Mouse (Mus musculus): ENCODE measurements around the gene Krt79. TPM values are rescaled to one million over a fixed set of nuclear protein-coding genes. Genes with fewer than 3 reads are reported as not detected.

Gene Krt79
- polyA plus RNA-seq, 1 experiment from 2014 or later, result 0.42 TPM

DNA sequence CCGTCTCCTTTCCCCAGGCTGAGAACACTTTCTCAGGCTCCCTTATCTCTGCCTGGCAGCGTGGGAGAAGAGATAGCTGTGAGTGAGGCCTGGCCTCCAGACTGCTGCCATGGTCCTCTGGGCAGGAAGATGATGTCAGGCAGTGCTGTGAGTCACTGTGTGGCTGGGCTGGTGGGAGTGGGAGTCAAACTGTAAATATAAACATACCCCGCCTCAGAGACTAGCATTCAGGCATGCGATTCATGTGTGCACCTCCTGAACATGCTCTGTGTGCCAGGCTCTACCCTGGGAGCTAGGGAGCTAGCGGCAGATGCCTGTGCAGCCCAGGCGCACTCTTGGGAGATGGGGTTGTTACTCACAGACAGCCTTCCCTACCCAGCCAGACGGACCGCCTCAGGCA lies 1.8 kb upstream of the Krt79 start:
- peak; percentile 64; the same call in 1 of the 2 replicates for ATAC-seq (ENCODE audit: low FRiP score, low TSS enrichment)
- Histone ChIP-seq H3K27ac (ENCODE audit: low read length) (peak overlapping the region; percentile 32; the same call in 1 of the 2 replicates), H3K9me3 (ENCODE audit: low read length) (no peaks in the 10 kb centered on the region), H3K36me3 (ENCODE audit: insufficient read depth, low read length) (no peaks in the 10 kb centered on the region), H3K4me1 (ENCODE audit: insufficient read depth, low read length) (peaks cover 15% of the 10 kb centered on the region), H3K27me3 (ENCODE audit: insufficient read depth, low read length) (no peaks in the 10 kb centered on the region), H3K4me2 (replicated peaks; ENCODE audit: low read depth, low read length) (no peak overlapping the region), H3K9ac (replicated peaks; ENCODE audit: low read length) (no peak overlapping the region), H3K4me3 (ENCODE audit: low read length) (no peak overlapping the region)
- WGBS, result 25% methylated on average over 8 of the region's 8 CpGs

DNA sequence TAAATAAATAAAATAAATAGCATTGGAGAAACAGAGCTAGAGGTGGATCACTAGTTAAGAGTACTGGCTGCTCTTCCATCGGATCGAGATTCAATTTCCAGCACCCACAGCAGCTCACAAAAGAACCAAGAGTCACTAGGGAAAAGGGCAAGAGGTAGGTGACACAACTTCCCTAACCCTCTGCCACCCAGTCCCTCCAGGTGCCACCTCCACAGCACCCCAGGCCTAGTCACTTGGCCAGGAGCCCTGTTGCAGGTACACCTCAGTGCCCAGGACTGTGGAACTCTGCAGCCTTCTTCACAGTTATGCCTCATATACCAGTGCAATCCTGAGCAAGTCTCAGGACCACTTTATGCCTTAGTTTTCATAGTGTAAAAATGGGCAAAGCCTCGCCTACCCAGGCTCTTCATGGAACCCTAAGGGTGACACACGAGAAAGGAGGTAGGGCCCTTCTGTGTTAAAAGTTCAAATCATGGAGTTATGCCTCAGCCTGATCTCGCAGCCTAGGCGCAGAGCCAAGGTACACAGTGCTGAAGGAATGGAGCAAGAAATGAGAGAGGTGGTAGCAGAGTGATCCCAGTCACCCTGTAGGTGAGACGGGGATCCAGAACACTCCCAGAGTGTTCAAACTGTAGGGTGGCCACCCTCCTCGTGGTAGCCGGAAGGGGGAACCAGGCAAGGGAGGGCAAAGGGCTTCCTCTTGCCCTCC lies 1.4 kb downstream of the Krt79 start:
- no peaks in the 10 kb centered on the region for H3K36me3 ChIP-seq (ENCODE audit: insufficient read depth, low read length)
- no peak overlapping the region for H3K4me2 ChIP-seq (replicated peaks; ENCODE audit: low read depth, low read length)
- no peak overlapping the region for H3K4me3 ChIP-seq (ENCODE audit: low read length)
- ATAC-seq (ENCODE audit: low FRiP score, low TSS enrichment), result no peak
- no peak overlapping the region for H3K9ac ChIP-seq (replicated peaks; ENCODE audit: low read length)
- no peaks in the 10 kb centered on the region for H3K27me3 ChIP-seq (ENCODE audit: insufficient read depth, low read length)
- H3K27ac ChIP-seq (ENCODE audit: low read length), result no peak overlapping the region
- WGBS, result 77% methylated on average over 9 of the region's 9 CpGs
- peaks cover 15% of the 10 kb centered on the region for H3K4me1 ChIP-seq (ENCODE audit: insufficient read depth, low read length)
- H3K9me3 ChIP-seq (ENCODE audit: low read length), result no peaks in the 10 kb centered on the region

DNA sequence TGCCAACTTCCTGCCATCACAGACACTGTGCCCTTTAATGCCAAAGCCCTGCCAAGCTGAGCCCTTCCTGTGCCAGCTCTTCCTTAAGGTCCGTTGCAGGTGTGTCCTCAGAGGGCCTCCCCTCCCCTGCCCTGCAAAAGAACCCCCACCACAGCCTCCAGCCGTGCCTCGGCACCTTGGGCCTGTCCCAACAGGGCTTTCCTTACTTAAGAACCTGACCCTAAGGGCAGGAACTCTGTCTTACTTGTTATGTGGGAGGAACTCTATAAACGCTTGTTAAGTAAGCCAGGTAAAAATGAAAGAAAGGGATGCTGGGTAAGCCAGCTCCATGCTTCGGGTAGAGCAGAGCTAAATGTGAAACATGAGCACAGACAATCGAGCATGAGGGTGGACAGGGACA lies 7.1 kb downstream of the Krt79 start:
- Histone ChIP-seq H3K27me3 (ENCODE audit: insufficient read depth, low read length) (peaks cover 11% of the 10 kb centered on the region), H3K9ac (replicated peaks; ENCODE audit: low read length) (no peak overlapping the region), H3K4me2 (replicated peaks; ENCODE audit: low read depth, low read length) (no peak overlapping the region), H3K4me1 (ENCODE audit: insufficient read depth, low read length) (peaks cover 15% of the 10 kb centered on the region), H3K4me3 (ENCODE audit: low read length) (no peak overlapping the region), H3K9me3 (ENCODE audit: low read length) (no peaks in the 10 kb centered on the region), H3K36me3 (ENCODE audit: insufficient read depth, low read length) (no peaks in the 10 kb centered on the region), H3K27ac (ENCODE audit: low read length) (no peak overlapping the region)
- 42% methylated on average over 6 of the region's 6 CpGs for WGBS
- ATAC-seq (ENCODE audit: low FRiP score, low TSS enrichment), result no peak

DNA sequence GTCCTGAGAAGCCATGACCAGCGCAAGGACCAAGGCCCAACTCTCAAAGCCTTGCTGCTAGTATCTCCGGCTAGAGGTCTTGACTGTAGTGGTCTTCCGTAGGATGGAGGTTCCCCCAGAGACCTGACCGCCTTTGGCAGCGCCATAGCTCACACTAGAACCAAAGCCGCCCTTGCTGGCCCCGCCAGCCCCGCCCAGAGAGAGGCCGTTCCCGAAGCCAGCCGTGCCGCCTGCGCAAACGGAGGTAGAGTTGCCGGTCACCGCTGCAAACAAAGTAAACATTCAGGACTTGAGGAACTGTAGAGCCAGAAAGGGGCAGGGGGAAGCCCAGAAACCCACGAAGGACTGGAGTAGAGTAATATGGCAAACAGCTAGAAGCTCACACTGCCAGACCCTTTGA lies 10.5 kb downstream of the Krt79 start:
- H3K9me3 ChIP-seq (ENCODE audit: low read length), result no peaks in the 10 kb centered on the region
- H3K4me2 ChIP-seq (replicated peaks; ENCODE audit: low read depth, low read length), result peak overlapping the region; percentile 58
- peaks cover 26% of the 10 kb centered on the region for H3K4me1 ChIP-seq (ENCODE audit: insufficient read depth, low read length)
- peaks cover 11% of the 10 kb centered on the region for H3K27me3 ChIP-seq (ENCODE audit: insufficient read depth, low read length)
- 3% methylated on average over 17 of the region's 17 CpGs for WGBS
- H3K9ac ChIP-seq (replicated peaks; ENCODE audit: low read length), result peak overlapping the region; percentile 18; the same call in 1 of the 2 replicates
- no peak for ATAC-seq (ENCODE audit: low FRiP score, low TSS enrichment)
- H3K4me3 ChIP-seq (ENCODE audit: low read length), result peak overlapping the region; percentile 24
- no peaks in the 10 kb centered on the region for H3K36me3 ChIP-seq (ENCODE audit: insufficient read depth, low read length)
- no peak overlapping the region for H3K27ac ChIP-seq (ENCODE audit: low read length)

DNA sequence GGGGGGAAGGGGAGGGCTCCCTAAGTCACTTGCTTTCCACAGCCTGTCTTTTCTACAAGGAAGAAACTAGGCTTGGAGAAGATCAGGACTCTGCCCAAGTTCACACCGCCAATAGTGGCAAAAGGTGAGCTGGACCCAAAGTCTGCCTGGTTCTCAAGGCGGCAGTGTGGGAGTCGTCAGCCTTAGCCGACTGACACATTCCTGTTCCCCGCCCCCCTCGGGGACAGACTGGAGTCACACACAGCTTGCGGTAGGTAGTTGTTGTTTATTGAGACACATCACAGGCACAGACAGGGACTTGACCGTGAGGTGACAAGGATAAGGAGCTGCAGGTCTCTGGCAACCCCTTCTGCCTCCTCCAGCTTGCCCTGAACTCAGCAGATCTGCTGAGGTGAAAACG lies 11.0 kb downstream of the Krt79 start:
- 17% methylated on average over 9 of the region's 9 CpGs for WGBS
- H3K4me2 ChIP-seq (replicated peaks; ENCODE audit: low read depth, low read length), result peak overlapping the region; percentile 58
- H3K9ac ChIP-seq (replicated peaks; ENCODE audit: low read length), result 0 out of 2 replicates have a peak overlapping the region, but pooled peaks have one; percentile 18
- H3K27ac ChIP-seq (ENCODE audit: low read length), result no peak overlapping the region
- H3K36me3 ChIP-seq (ENCODE audit: insufficient read depth, low read length), result no peaks in the 10 kb centered on the region
- no peaks in the 10 kb centered on the region for H3K9me3 ChIP-seq (ENCODE audit: low read length)
- H3K4me3 ChIP-seq (ENCODE audit: low read length), result no peak overlapping the region
- peaks cover 26% of the 10 kb centered on the region for H3K4me1 ChIP-seq (ENCODE audit: insufficient read depth, low read length)
- peaks cover 11% of the 10 kb centered on the region for H3K27me3 ChIP-seq (ENCODE audit: insufficient read depth, low read length)
- no peak for ATAC-seq (ENCODE audit: low FRiP score, low TSS enrichment)

DNA sequence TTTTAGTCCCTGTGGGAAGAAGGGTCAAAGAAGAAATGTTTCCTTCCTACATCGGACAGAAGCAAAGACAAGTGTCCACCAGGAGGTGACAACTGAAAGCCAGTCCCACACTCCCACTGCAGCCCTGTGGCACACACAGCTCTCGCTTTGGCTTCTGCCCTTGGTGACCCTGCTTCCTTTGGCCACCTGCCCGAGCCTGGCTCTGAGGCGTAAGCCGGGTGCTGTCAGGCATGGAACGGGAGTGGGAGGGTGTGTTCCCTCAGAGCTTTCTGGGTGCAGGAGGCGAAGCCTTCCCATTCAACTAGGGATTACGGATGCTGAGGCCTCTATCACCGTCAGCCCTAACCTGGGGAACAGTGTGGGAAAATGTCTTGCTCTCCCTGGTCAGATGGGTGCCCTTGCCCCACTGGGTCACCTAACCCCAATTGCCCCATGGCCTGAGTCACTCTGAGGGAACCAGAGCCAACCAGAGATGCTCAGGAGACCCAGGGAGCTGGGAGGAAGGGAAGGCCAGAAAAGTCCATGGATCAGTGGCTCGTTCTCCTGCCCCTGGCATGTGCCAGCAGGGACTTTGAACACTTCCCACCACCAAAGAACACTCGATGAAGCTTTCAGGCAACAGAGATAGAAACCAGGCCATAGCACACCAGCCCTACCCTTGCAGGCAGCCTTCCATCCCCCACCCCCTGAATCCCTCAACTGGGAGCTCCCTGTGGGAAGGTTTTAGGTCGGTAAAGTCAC lies 12.6 kb downstream of the Krt79 start:
- Histone ChIP-seq H3K27me3 (ENCODE audit: insufficient read depth, low read length) (peaks cover 11% of the 10 kb centered on the region), H3K36me3 (ENCODE audit: insufficient read depth, low read length) (no peaks in the 10 kb centered on the region), H3K9ac (replicated peaks; ENCODE audit: low read length) (no peak overlapping the region), H3K9me3 (ENCODE audit: low read length) (no peaks in the 10 kb centered on the region), H3K27ac (ENCODE audit: low read length) (no peak overlapping the region), H3K4me1 (ENCODE audit: insufficient read depth, low read length) (peaks cover 26% of the 10 kb centered on the region), H3K4me3 (ENCODE audit: low read length) (no peak overlapping the region), H3K4me2 (replicated peaks; ENCODE audit: low read depth, low read length) (no peak overlapping the region)
- ATAC-seq (ENCODE audit: low FRiP score, low TSS enrichment), result peak; percentile 65; the same call in 1 of the 2 replicates
- WGBS, result 32% methylated on average over 12 of the region's 12 CpGs

DNA sequence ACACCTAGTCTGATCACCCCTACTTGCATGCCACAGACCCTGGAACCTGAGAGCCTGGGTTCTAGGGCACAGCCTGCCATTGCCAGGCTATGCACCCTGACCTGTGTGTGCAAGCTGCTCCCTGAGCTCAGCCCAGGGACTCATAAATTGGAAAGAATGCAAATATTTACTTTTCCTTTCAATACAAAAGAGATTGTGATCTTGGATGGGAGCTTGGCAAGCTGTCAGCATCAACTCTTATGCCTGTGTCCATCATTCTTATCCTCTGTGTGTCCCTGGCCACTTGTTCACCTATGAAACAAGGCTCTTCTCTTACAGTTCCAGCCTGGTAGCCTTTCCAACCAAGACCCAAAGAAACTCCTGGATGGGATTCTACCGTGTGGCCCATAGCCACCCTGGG lies 15.1 kb downstream of the Krt79 start:
- Histone ChIP-seq H3K36me3 (ENCODE audit: insufficient read depth, low read length) (no peaks in the 10 kb centered on the region), H3K4me3 (ENCODE audit: low read length) (no peak overlapping the region), H3K9ac (replicated peaks; ENCODE audit: low read length) (no peak overlapping the region), H3K4me1 (ENCODE audit: insufficient read depth, low read length) (peaks cover 22% of the 10 kb centered on the region), H3K27ac (ENCODE audit: low read length) (no peak overlapping the region), H3K27me3 (ENCODE audit: insufficient read depth, low read length) (peaks cover under 1% of the 10 kb centered on the region; the same call in 1 of the 2 replicates), H3K4me2 (replicated peaks; ENCODE audit: low read depth, low read length) (no peak overlapping the region), H3K9me3 (ENCODE audit: low read length) (no peaks in the 10 kb centered on the region)
- ATAC-seq (ENCODE audit: low FRiP score, low TSS enrichment), result no peak
- WGBS, result 70% methylated on average over 1 of the region's 1 CpGs

DNA sequence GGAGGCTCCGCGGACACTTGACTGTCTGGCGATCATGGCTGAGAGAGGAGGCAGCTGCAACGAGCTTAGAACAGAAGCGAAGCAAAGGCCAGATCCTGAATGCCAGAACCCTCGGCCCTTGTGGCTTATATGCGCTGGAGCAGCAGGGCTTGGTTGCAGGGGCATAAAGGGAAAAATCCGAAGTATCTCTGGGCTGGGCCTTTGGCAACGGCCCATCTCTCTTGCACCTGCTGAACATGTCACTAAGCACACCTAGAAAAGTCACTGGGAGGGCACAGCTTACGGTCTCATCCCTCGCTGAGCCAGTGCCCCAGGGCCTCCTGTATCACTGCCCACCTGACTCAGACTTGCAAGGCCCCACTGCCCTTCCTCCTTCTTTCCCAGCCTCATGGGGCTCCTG lies 15.5 kb downstream of the Krt79 start, which contains the start of gene Krt4:
Gene Krt4 (minus strand): TSS at position 101 of the 400 bp plus-strand sequence.
- Histone ChIP-seq H3K27ac (ENCODE audit: low read length) (no peak within 1 kb of the TSS), H3K4me2 (replicated peaks; ENCODE audit: low read depth, low read length) (no peak within 1 kb of the TSS), H3K9me3 (ENCODE audit: low read length) (no peaks in the 10 kb centered on the region), H3K9ac (replicated peaks; ENCODE audit: low read length) (no peak within 1 kb of the TSS), H3K36me3 (ENCODE audit: insufficient read depth, low read length) (no peaks in the 10 kb centered on the region), H3K4me3 (ENCODE audit: low read length) (no peak within 1 kb of the TSS), H3K27me3 (ENCODE audit: insufficient read depth, low read length) (no peaks in the 10 kb centered on the region), H3K4me1 (ENCODE audit: insufficient read depth, low read length) (peaks cover 18% of the 10 kb centered on the region)
- ATAC-seq (ENCODE audit: low FRiP score, low TSS enrichment), result no peak
- WGBS, result 75% methylated on average over 11 of the region's 11 CpGs

DNA sequence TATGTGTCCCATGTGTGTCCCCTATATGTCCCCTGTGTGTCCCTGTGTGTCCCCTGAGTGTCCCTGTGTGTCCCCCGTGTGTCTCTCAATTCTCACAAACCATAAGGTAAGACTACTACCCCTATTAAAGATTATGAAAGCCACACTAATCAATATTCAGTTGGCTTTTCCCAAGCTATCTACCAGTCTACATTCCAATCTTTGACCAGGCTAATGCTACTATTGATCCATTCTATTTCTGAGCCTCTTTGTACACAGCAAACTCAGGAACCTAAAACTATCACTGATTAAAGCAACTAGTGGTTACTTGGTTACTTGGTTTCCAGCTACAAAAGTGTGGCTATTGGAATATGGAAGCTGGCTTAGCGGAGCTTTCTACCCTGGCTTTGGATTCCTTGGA lies 17.8 kb downstream of the Krt79 start:
- no peaks in the 10 kb centered on the region for H3K27me3 ChIP-seq (ENCODE audit: insufficient read depth, low read length)
- H3K9me3 ChIP-seq (ENCODE audit: low read length), result no peaks in the 10 kb centered on the region
- WGBS, result 88% methylated on average over 2 of the region's 2 CpGs

DNA sequence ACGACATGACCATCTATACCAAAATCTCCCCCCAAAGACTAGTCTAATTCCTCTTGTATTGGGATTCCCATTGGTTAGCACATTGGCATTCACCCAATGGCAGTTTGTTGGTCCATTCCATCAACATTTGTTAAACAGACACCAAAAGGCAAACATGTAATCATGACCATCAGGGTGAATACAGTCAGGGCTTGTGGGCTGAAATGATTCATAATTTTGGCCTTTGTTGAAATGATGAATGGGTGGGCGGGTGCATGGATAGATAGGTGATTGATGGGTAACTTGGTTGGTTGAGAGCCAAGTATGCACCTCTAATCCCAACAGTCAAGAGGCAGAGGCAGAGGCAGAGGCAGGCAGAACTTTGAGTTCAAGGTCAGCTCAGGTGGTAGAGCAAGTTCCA lies 24.1 kb downstream of the Krt79 start:
- Histone ChIP-seq H3K4me1 (ENCODE audit: insufficient read depth, low read length) (0 out of 2 replicates have a peak, but pooled peaks cover 6% of the 10 kb centered on the region), H3K4me3 (ENCODE audit: low read length) (no peak overlapping the region), H3K27me3 (ENCODE audit: insufficient read depth, low read length) (no peaks in the 10 kb centered on the region), H3K9ac (replicated peaks; ENCODE audit: low read length) (no peak overlapping the region), H3K36me3 (ENCODE audit: insufficient read depth, low read length) (no peaks in the 10 kb centered on the region), H3K4me2 (replicated peaks; ENCODE audit: low read depth, low read length) (no peak overlapping the region), H3K27ac (ENCODE audit: low read length) (no peak overlapping the region), H3K9me3 (ENCODE audit: low read length) (no peaks in the 10 kb centered on the region)
- 78% methylated on average over 2 of the region's 2 CpGs for WGBS
- ATAC-seq (ENCODE audit: low FRiP score, low TSS enrichment), result no peak

More for the DNA sequence above, 17.8 kb downstream of the Krt79 start:
- no peak for ATAC-seq (ENCODE audit: low FRiP score, low TSS enrichment)
- no peak overlapping the region for H3K27ac ChIP-seq (ENCODE audit: low read length)
- H3K9ac ChIP-seq (replicated peaks; ENCODE audit: low read length), result no peak overlapping the region
- H3K4me1 ChIP-seq (ENCODE audit: insufficient read depth, low read length), result peaks cover 7% of the 10 kb centered on the region
- H3K36me3 ChIP-seq (ENCODE audit: insufficient read depth, low read length), result no peaks in the 10 kb centered on the region
- H3K4me3 ChIP-seq (ENCODE audit: low read length), result no peak overlapping the region
- no peak overlapping the region for H3K4me2 ChIP-seq (replicated peaks; ENCODE audit: low read depth, low read length)
